Mouse (Mus musculus): ENCODE data around the gene Hpcal4. TPM values are rescaled to one million over a fixed set of nuclear protein-coding genes. Genes with fewer than 3 reads are reported as not detected.

Gene Hpcal4
- polyA plus RNA-seq, 1 experiment from 2014 or later = 3.7 TPM

- WGBS = 5% methylated on average over 15 of the region's 15 CpGs
- Histone ChIP-seq H3K4me2 (ENCODE audit: low read length) (peak overlapping the region; percentile 69), H3K4me3 (replicated peaks; ENCODE audit: low read depth, low read length) (peak overlapping the region; percentile 33), H3K27me3 (ENCODE audit: insufficient read depth, low read length) (0 out of 2 replicates have a peak, but pooled peaks cover 7% of the 10 kb centered on the region), H3K27ac (no peak overlapping the region), H3K4me1 (replicated peaks; ENCODE audit: insufficient read depth, low read length) (peaks cover 12% of the 10 kb centered on the region; the same call in 1 of the 2 replicates), H3K9me3 (replicated peaks; ENCODE audit: low read length) (no peaks in the 10 kb centered on the region), H3K36me3 (ENCODE audit: insufficient read depth, low read length) (no peaks in the 10 kb centered on the region), H3K9ac (ENCODE audit: low read depth, low read length) (no peak overlapping the region)
- peak; percentile 85 for TF ChIP-seq CTCF (IDR thresholded peaks at IDR 0.05; ENCODE audit: low read depth)
- DNase-seq (ENCODE audit: low spot score) = peak; percentile 84
- ATAC-seq (replicated peaks; ENCODE audit: low FRiP score, low read depth) = peak; percentile 47
Observed at GRCm38 (mm10) chr4:123200771-123201185, 17.8 kb downstream of the Hpcal4 start.

GRCm38 (mm10) chr4:123201186-123202093 lies 18.4 kb downstream of the Hpcal4 start, which contains the start of gene Nt5c1a:
Gene Nt5c1a (plus strand): TSS chr4:123201504.
- H3K4me1 ChIP-seq (replicated peaks; ENCODE audit: insufficient read depth, low read length) = peaks cover 12% of the 10 kb centered on the region; the same call in 1 of the 2 replicates
- peak within 1 kb of the TSS; percentile 69 for H3K4me2 ChIP-seq (ENCODE audit: low read length)
- H3K36me3 ChIP-seq (ENCODE audit: insufficient read depth, low read length) = no peaks in the 10 kb centered on the region
- peak within 1 kb of the TSS; percentile 49 for H3K9ac ChIP-seq (ENCODE audit: low read depth, low read length)
- ATAC-seq (replicated peaks; ENCODE audit: low FRiP score, low read depth) = peak; percentile 44; the same call in 1 of the 2 replicates
- 0 out of 2 replicates have a peak, but pooled peaks cover 7% of the 10 kb centered on the region for H3K27me3 ChIP-seq (ENCODE audit: insufficient read depth, low read length)
- peak within 1 kb of the TSS; percentile 33 for H3K4me3 ChIP-seq (replicated peaks; ENCODE audit: low read depth, low read length)
- WGBS = 1% methylated on average over 58 of the region's 58 CpGs
- no peak within 1 kb of the TSS for H3K27ac ChIP-seq
- H3K9me3 ChIP-seq (replicated peaks; ENCODE audit: low read length) = no peaks in the 10 kb centered on the region
- no peak for DNase-seq (ENCODE audit: low spot score)
- no peak for TF ChIP-seq CTCF (IDR thresholded peaks at IDR 0.05; ENCODE audit: low read depth)

- no peaks in the 10 kb centered on the region for H3K36me3 ChIP-seq (ENCODE audit: insufficient read depth, low read length)
- 17% methylated on average over 8 of the region's 8 CpGs for WGBS
- 0 out of 2 replicates have a peak, but pooled peaks cover 7% of the 10 kb centered on the region for H3K27me3 ChIP-seq (ENCODE audit: insufficient read depth, low read length)
- no peaks in the 10 kb centered on the region for H3K9me3 ChIP-seq (replicated peaks; ENCODE audit: low read length)
- no peak overlapping the region for H3K27ac ChIP-seq
- H3K9ac ChIP-seq (ENCODE audit: low read depth, low read length) = 0 out of 2 replicates have a peak overlapping the region, but pooled peaks have one; percentile 49
- TF ChIP-seq CTCF (IDR thresholded peaks at IDR 0.05; ENCODE audit: low read depth) = no peak
- peaks cover 12% of the 10 kb centered on the region; the same call in 1 of the 2 replicates for H3K4me1 ChIP-seq (replicated peaks; ENCODE audit: insufficient read depth, low read length)
- H3K4me2 ChIP-seq (ENCODE audit: low read length) = peak overlapping the region; percentile 69
- ATAC-seq (replicated peaks; ENCODE audit: low FRiP score, low read depth) = no peak
- H3K4me3 ChIP-seq (replicated peaks; ENCODE audit: low read depth, low read length) = peak overlapping the region; percentile 33; the same call in 1 of the 2 replicates
- DNase-seq (ENCODE audit: low spot score) = no peak
Observed at GRCm38 (mm10) chr4:123202094-123202420, 19.0 kb downstream of the Hpcal4 start.

GRCm38 (mm10) chr4:123207337-123207736 lies 24.3 kb downstream of the Hpcal4 start:
- WGBS = 80% methylated on average over 5 of the region's 5 CpGs
- Histone ChIP-seq H3K4me1 (replicated peaks; ENCODE audit: insufficient read depth, low read length) (no peaks in the 10 kb centered on the region), H3K36me3 (ENCODE audit: insufficient read depth, low read length) (no peaks in the 10 kb centered on the region), H3K4me3 (replicated peaks; ENCODE audit: low read depth, low read length) (no peak overlapping the region), H3K9ac (ENCODE audit: low read depth, low read length) (no peak overlapping the region), H3K27me3 (ENCODE audit: insufficient read depth, low read length) (no peaks in the 10 kb centered on the region), H3K9me3 (replicated peaks; ENCODE audit: low read length) (no peaks in the 10 kb centered on the region), H3K4me2 (ENCODE audit: low read length) (no peak overlapping the region), H3K27ac (no peak overlapping the region)
- DNase-seq (ENCODE audit: low spot score) = no peak
- ATAC-seq (replicated peaks; ENCODE audit: low FRiP score, low read depth) = no peak
- TF ChIP-seq CTCF (IDR thresholded peaks at IDR 0.05; ENCODE audit: low read depth) = no peak

- H3K9me3 ChIP-seq (replicated peaks; ENCODE audit: low read length) = no peaks in the 10 kb centered on the region
- ATAC-seq (replicated peaks; ENCODE audit: low FRiP score, low read depth) = no peak
- WGBS = 64% methylated on average over 8 of the region's 8 CpGs
- no peaks in the 10 kb centered on the region for H3K27me3 ChIP-seq (ENCODE audit: insufficient read depth, low read length)
- no peak for DNase-seq (ENCODE audit: low spot score)
- no peak overlapping the region for H3K4me3 ChIP-seq (replicated peaks; ENCODE audit: low read depth, low read length)
- no peak overlapping the region for H3K9ac ChIP-seq (ENCODE audit: low read depth, low read length)
- no peak overlapping the region for H3K4me2 ChIP-seq (ENCODE audit: low read length)
- no peaks in the 10 kb centered on the region for H3K4me1 ChIP-seq (replicated peaks; ENCODE audit: insufficient read depth, low read length)
- no peaks in the 10 kb centered on the region for H3K36me3 ChIP-seq (ENCODE audit: insufficient read depth, low read length)
- TF ChIP-seq CTCF (IDR thresholded peaks at IDR 0.05; ENCODE audit: low read depth) = no peak
- H3K27ac ChIP-seq = no peak overlapping the region
Observed at GRCm38 (mm10) chr4:123210996-123211395, 28.0 kb downstream of the Hpcal4 start.

- ATAC-seq (replicated peaks; ENCODE audit: low FRiP score, low read depth) = peak; percentile 71
- WGBS = 40% methylated on average over 5 of the region's 5 CpGs
- TF ChIP-seq CTCF (IDR thresholded peaks at IDR 0.05; ENCODE audit: low read depth) = no peak
Observed at GRCm38 (mm10) chr4:123211453-123211852, 28.4 kb downstream of the Hpcal4 start.

More at GRCm38 (mm10) chr4:123211453-123211852, 28.4 kb downstream of the Hpcal4 start:
- H3K9me3 ChIP-seq (replicated peaks; ENCODE audit: low read length) = no peaks in the 10 kb centered on the region
- no peak overlapping the region for H3K27ac ChIP-seq
- no peaks in the 10 kb centered on the region for H3K4me1 ChIP-seq (replicated peaks; ENCODE audit: insufficient read depth, low read length)
- no peak overlapping the region for H3K4me2 ChIP-seq (ENCODE audit: low read length)
- H3K36me3 ChIP-seq (ENCODE audit: insufficient read depth, low read length) = no peaks in the 10 kb centered on the region
- no peak overlapping the region for H3K4me3 ChIP-seq (replicated peaks; ENCODE audit: low read depth, low read length)
- no peak overlapping the region for H3K9ac ChIP-seq (ENCODE audit: low read depth, low read length)
- H3K27me3 ChIP-seq (ENCODE audit: insufficient read depth, low read length) = no peaks in the 10 kb centered on the region
- DNase-seq (ENCODE audit: low spot score) = no peak
